Mouse (Mus musculus): ENCODE results near the gene Gm10181. TPM values are rescaled to one million over a fixed set of nuclear protein-coding genes. Genes with fewer than 3 reads are reported as not detected.

Gene Gm10181
- total and polyA plus RNA-seq, 3 experiments: not detected

DNA sequence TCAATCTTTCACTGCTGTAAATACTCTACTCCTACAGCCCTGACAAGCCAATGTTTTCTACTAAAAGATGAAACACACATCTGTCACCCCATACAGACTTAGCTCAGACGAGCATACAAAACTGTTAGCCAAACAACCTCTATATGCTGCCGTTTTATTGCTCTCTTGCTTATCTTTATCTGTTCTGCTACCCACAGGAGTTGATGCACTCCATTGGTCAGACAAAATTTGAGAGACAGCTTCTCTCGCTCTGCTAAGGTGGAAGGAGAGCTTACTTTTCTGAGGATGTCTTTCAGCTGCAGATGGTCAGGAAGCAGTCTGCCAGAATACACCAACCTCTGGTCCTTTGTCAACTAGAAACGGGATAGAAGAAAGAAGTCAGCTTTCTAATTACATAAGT lies 43.7 kb downstream of the Gm10181 start:
- H3K36me3 ChIP-seq (ENCODE audit: control insufficient read depth, insufficient read depth, low read length): peaks cover 10% of the 10 kb centered on the region
- intact Hi-C loops (cut with DNase I): no loop called here
- H3K27ac ChIP-seq: no peak overlapping the region
- H3K79me2 ChIP-seq (replicated peaks; ENCODE audit: control insufficient read depth, insufficient read depth, low read length): no peaks in the 10 kb centered on the region
- TF ChIP-seq CTCF (IDR thresholded peaks at IDR 0.05) (no peak), POLR2A (IDR thresholded peaks at IDR 0.05; ENCODE audit: insufficient read depth, low read depth, low read length) (no peak), EP300 (IDR thresholded peaks at IDR 0.05; ENCODE audit: insufficient read depth, low read depth, low read length) (no peak)
- peaks cover 2% of the 10 kb centered on the region; the same call in 1 of the 2 replicates for H3K4me1 ChIP-seq (ENCODE audit: control insufficient read depth, insufficient read depth, low read length)
- DNase-seq: no peak
- 57% methylated on average over 4 of the region's 4 CpGs for WGBS
- no peaks in the 10 kb centered on the region for H3K27me3 ChIP-seq (ENCODE audit: control insufficient read depth, insufficient read depth, low read length)
- no peak overlapping the region for H3K4me3 ChIP-seq
- no peak overlapping the region for H3K9ac ChIP-seq (ENCODE audit: low read depth, low read length)

DNA sequence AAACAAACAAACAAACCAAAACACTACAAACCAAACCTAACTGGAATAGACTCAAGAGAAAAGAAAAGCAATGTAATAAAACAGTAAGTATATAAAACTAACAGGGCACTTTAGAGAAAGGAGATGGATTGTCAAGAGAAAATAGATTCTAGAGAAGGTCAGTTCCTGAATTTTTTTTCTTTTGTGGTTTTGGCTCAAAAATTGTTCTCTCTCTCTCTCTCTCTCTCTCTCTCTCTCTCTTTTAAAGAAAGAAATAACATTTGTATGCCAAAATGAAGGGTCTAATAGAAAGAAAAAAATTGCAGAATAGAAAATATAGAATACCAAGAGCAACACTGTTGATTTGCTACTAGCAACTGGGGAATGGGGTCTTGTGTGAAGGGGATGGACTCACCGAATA lies 49.7 kb downstream of the Gm10181 start:
- Histone ChIP-seq H3K36me3 (ENCODE audit: control insufficient read depth, insufficient read depth, low read length) (peaks cover 21% of the 10 kb centered on the region), H3K27ac (no peak overlapping the region), H3K4me3 (no peak overlapping the region), H3K4me1 (ENCODE audit: control insufficient read depth, insufficient read depth, low read length) (peaks cover 5% of the 10 kb centered on the region), H3K27me3 (ENCODE audit: control insufficient read depth, insufficient read depth, low read length) (no peaks in the 10 kb centered on the region), H3K79me2 (replicated peaks; ENCODE audit: control insufficient read depth, insufficient read depth, low read length) (peaks cover 2% of the 10 kb centered on the region), H3K9ac (ENCODE audit: low read depth, low read length) (no peak overlapping the region)
- intact Hi-C loops (cut with DNase I): no loop called here
- no peak for TF ChIP-seq CTCF (IDR thresholded peaks at IDR 0.05)
- TF ChIP-seq POLR2A (IDR thresholded peaks at IDR 0.05; ENCODE audit: insufficient read depth, low read depth, low read length): no peak
- no peak for TF ChIP-seq EP300 (IDR thresholded peaks at IDR 0.05; ENCODE audit: insufficient read depth, low read depth, low read length)
- DNase-seq: no peak
- WGBS: 93% methylated on average over 1 of the region's 1 CpGs

Other genes starting within 250 kb of the Gm10181 start
- 10 to 100 TPM; 34.6 to 38.9 TPM for gene Herpud2, start 62.4 kb downstream of the Gm10181 start, total RNA-seq (2021)
- 24.9 and 27.1 TPM in 2 replicates for gene Herpud2, start 62.4 kb downstream of the Gm10181 start, polyA plus RNA-seq (2012; rRNA removed)
- gene Sept7, start 163.0 kb downstream of the Gm10181 start, total RNA-seq (2021): 100 to 1,000 TPM; 109 to 111 TPM
- gene Sept7, start 163.0 kb downstream of the Gm10181 start, polyA plus RNA-seq (2012; rRNA removed): 15.9 and 34.6 TPM in 2 replicates